ENCODE assay signal across 10 mouse cellular contexts in the genomic region with DNA sequence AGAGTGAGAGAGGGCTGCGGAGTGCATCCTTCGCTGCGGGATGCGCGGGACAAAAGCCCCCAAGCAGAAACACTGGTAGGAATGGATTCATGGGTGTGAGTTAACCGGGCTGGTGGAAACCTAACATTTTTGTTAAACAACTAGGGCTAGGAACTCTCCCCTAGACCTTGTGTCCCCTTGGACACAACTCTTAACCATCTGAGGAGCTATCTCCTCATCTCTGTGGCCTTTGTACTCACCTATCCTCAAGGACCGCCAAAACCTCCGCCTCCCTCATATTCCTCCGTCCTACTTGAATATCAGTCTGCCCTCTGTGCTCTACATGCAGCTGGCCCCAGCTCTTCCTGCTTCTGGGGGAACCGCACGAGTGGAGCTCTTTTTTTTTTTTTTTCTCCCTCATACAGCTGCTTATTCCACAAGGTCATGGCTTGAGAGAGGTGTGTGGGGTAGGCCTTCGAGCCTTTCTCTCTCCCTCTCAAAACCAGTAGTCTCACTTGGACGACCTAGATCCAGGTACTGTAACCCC. TPM values are rescaled to one million over a fixed set of nuclear protein-coding genes. Genes with fewer than 3 reads are reported as not detected.
A peak's percentile ranks its signal among the peaks of the same experiment; 100 is the strongest.
DNase-seq lines count a peak whose midpoint lies in the region; ATAC-seq lines count a peak whose summit lies in the region.
"Had no signal": no experiment of that assay in that cellular context is flagged by ENCODE, and none has a peak within 500 bp of the region (broad histone marks: within the 10 kb centered on the region; RNA-seq: fewer than 3 reads in every experiment).

No protein-coding gene starts in this region.

- H3K9ac ChIP-seq in neural tube, embryonic 11.5 days (ENCODE audit: low read length) = peak overlapping the region; percentile 78
- H3K9ac ChIP-seq in liver, embryonic 13.5 days = no peak overlapping the region

- peak overlapping the region; percentile 57 for H3K4me2 ChIP-seq in neural tube, embryonic 11.5 days (ENCODE audit: low read depth)
- H3K4me2 ChIP-seq in liver, embryonic 13.5 days = peak overlapping the region; percentile 39

- no peaks in the 10 kb centered on the region for H3K27me3 ChIP-seq in neural tube, embryonic 11.5 days (ENCODE audit: control insufficient read depth, insufficient read depth, low read length)
- peaks cover 43% of the 10 kb centered on the region for H3K27me3 ChIP-seq in liver, embryonic 13.5 days

- H3K9me3 ChIP-seq in neural tube, embryonic 11.5 days (ENCODE audit: control insufficient read depth, low read length) = no peaks in the 10 kb centered on the region
- H3K9me3 ChIP-seq in liver, embryonic 13.5 days (replicated peaks) = no peaks in the 10 kb centered on the region

- DNase-seq in neural tube, embryonic 11.5 days (ENCODE audit: low spot score) = no peak
- no peak for DNase-seq in neural tube, embryonic 10.5 days (ENCODE audit: extremely low spot score, low spot score)
- DNase-seq in liver, embryonic 13.5 days = no peak
- no peak for DNase-seq in spleen, postnatal 14 days (ENCODE audit: low spot score in 2 of 2)
- no peak for DNase-seq in right cerebral cortex, postnatal 4 days
- no peak for DNase-seq in gastrocnemius, postnatal 25 days
- DNase-seq: cerebellum, adult 9-10 months; heart, adult 18-20 months; right cerebral cortex, adult 18-20 months had no signal

- H3K36me3 ChIP-seq in neural tube, embryonic 11.5 days (ENCODE audit: control insufficient read depth, insufficient read depth, low read length) = no peaks in the 10 kb centered on the region
- no peaks in the 10 kb centered on the region for H3K36me3 ChIP-seq in liver, embryonic 13.5 days

- H3K4me1 ChIP-seq in neural tube, embryonic 11.5 days (ENCODE audit: control insufficient read depth, insufficient read depth, low read length) = peaks cover 13% of the 10 kb centered on the region
- peaks cover 6% of the 10 kb centered on the region for H3K4me1 ChIP-seq in liver, embryonic 13.5 days (replicated peaks)

- ATAC-seq in neural tube, embryonic 11.5 days (ENCODE audit: insufficient read depth, low FRiP score, low TSS enrichment) = no peak
- 0 out of 2 replicates have a peak, but pooled peaks have one; percentile 22 for ATAC-seq in granulocyte monocyte progenitor cell, adult 5-6 weeks (replicated peaks; ENCODE audit: poor library complexity, severe bottlenecking)
- ATAC-seq in liver, embryonic 13.5 days (ENCODE audit: low read depth) = no peak

- WGBS in neural tube, embryonic 11.5 days = 25% methylated on average over 13 of the region's 13 CpGs
- WGBS in liver, embryonic 13.5 days (ENCODE audit: insufficient replicate concordance) = 24% methylated on average over 13 of the region's 13 CpGs

- H3K4me3 ChIP-seq in neural tube, embryonic 11.5 days (ENCODE audit: low read depth, low read length) = peak overlapping the region; percentile 23
- no peak overlapping the region for H3K4me3 ChIP-seq in liver, embryonic 13.5 days (replicated peaks)

- H3K27ac ChIP-seq in neural tube, embryonic 11.5 days (ENCODE audit: low read depth, low read length) = peak overlapping the region; percentile 85
- no peak overlapping the region for H3K27ac ChIP-seq in liver, embryonic 13.5 days

RNA-seq across cellular contexts. Expression of a gene that starts 10.8 kb away (rescaled TPM):
- 1.8 and 1.9 TPM in 2 replicates for polyA plus RNA-seq in neural tube, embryonic 11.5 days (2014; fragmentation: Nextera tagmentation; extraction: Ambion mirVana)
- total RNA-seq in granulocyte monocyte progenitor cell, adult 5-6 weeks (2014; fragmentation: Nextera tagmentation) = 0.88 and 1.2 TPM in 2 replicates
- total RNA-seq in granulocyte monocyte progenitor cell, adult 5-6 weeks (2017) = 2.3 and 2.5 TPM in 2 replicates
- polyA plus RNA-seq in liver, embryonic 13.5 days (2015; fragmentation: Nextera tagmentation; extraction: Ambion mirVana) = 0.30 and 0.39 TPM in 2 replicates
- 10 to 100 TPM; 14.3 to 17.8 TPM for total RNA-seq in gastrocnemius, postnatal 25 days (2021)

RNA-seq across cellular contexts. Expression of a gene that starts 57.0 kb away (rescaled TPM):
- 529 and 539 TPM in 2 replicates for polyA plus RNA-seq in neural tube, embryonic 11.5 days (2014; fragmentation: Nextera tagmentation; extraction: Ambion mirVana)
- total RNA-seq in granulocyte monocyte progenitor cell, adult 5-6 weeks (2014; fragmentation: Nextera tagmentation) = 295 and 328 TPM in 2 replicates
- total RNA-seq in granulocyte monocyte progenitor cell, adult 5-6 weeks (2017) = 102 and 140 TPM in 2 replicates
- polyA plus RNA-seq in liver, embryonic 13.5 days (2015; fragmentation: Nextera tagmentation; extraction: Ambion mirVana) = 355 and 356 TPM in 2 replicates
- total RNA-seq in gastrocnemius, postnatal 25 days (2021) = 10 to 100 TPM; 79.9 to 90.5 TPM

Comparison
In these comparisons a context has a peak if more than half of its experiments do, and no peak if none do; other contexts are left out.
1. RNA of a gene that starts 10.8 kb away (total RNA-seq): 14.3 to 17.8 TPM in gastrocnemius, postnatal 25 days; 0.88 to 2.5 TPM in granulocyte monocyte progenitor cell, adult 5-6 weeks; every median in the first group is over 4 times any median in the second.